Mouse (Mus musculus) heart, postnatal 25 days (tissue): ENCODE data around the gene Wwc2. TPM values are rescaled to one million over a fixed set of nuclear protein-coding genes. Genes with fewer than 3 reads are reported as not detected.

Experiments used
- DNase-seq: peaks from one replicate; pipeline ENCODE4 v3.0.0; 2022; ENCODE audit warnings: low spot score
- intact Hi-C: fragments of 180-260 bp; cut with DNase I; formaldehyde crosslinking; loops from one replicate; pipeline ENCODE4 v1.15.1; 2025
- total RNA-seq, 2 experiments: library from RNA; stranded (reverse); gene quantifications; 2 replicates each; pipeline ENCODE4 v1.2.3; 2021

Wwc2 gene
- total RNA-seq, 2 experiments from 2014 or later, result 25.0 to 28.2 TPM

- intact Hi-C loops, result no loop called here
- DNase-seq, result no peak
Observed at GRCm38 (mm10) chr8:47948836-47949235, 41.9 kb downstream of the Wwc2 start.

- DNase-seq, result no peak
- intact Hi-C loops, result no loop called here
Observed at GRCm38 (mm10) chr8:47947672-47948618, 42.8 kb downstream of the Wwc2 start.

- DNase-seq, result no peak
- intact Hi-C loops, result no loop called here
Observed at GRCm38 (mm10) chr8:47943049-47943448, 47.7 kb downstream of the Wwc2 start.

GRCm38 (mm10) chr8:47941028-47941427 lies 49.7 kb downstream of the Wwc2 start:
- DNase-seq, result no peak

GRCm38 (mm10) chr8:47939933-47940870 lies 50.5 kb downstream of the Wwc2 start:
- intact Hi-C loops, result no loop called here
- no peak for DNase-seq

More at GRCm38 (mm10) chr8:47941028-47941427, 49.7 kb downstream of the Wwc2 start:
- intact Hi-C loops, result no loop called here

- intact Hi-C loops, result no loop called here
- no peak for DNase-seq
Observed at GRCm38 (mm10) chr8:47939217-47939616, 51.5 kb downstream of the Wwc2 start.

GRCm38 (mm10) chr8:47936386-47936785 lies 54.3 kb downstream of the Wwc2 start:
- no peak for DNase-seq
- intact Hi-C loops, result no loop called here

GRCm38 (mm10) chr8:47935461-47935860 lies 55.3 kb downstream of the Wwc2 start:
- DNase-seq, result no peak
- intact Hi-C loops, result no loop called here

- no peak for DNase-seq
- intact Hi-C loops, result loop anchor here (5.0 kb wide), 1 partner anchor 84 kb away; no protein-coding TSS in a partner anchor
Observed at GRCm38 (mm10) chr8:47933087-47933486, 57.6 kb downstream of the Wwc2 start.

- intact Hi-C loops, result loop anchor here (5.0 kb wide), 1 partner anchor 85 kb away; no protein-coding TSS in a partner anchor
- no peak for DNase-seq
Observed at GRCm38 (mm10) chr8:47932028-47932790, 58.5 kb downstream of the Wwc2 start.

GRCm38 (mm10) chr8:47931371-47931770 lies 59.4 kb downstream of the Wwc2 start:
- intact Hi-C loops, result loop anchor here (5.0 kb wide), 1 partner anchor 86 kb away; no protein-coding TSS in a partner anchor

GRCm38 (mm10) chr8:47929615-47930014 lies 61.1 kb downstream of the Wwc2 start:
- no peak for DNase-seq
- intact Hi-C loops, result loop anchor here (5.0 kb wide), 1 partner anchor 88 kb away; no protein-coding TSS in a partner anchor

More at GRCm38 (mm10) chr8:47931371-47931770, 59.4 kb downstream of the Wwc2 start:
- no peak for DNase-seq

GRCm38 (mm10) chr8:47928604-47929185 lies 62.0 kb downstream of the Wwc2 start:
- DNase-seq, result no peak
- intact Hi-C loops, result no loop called here

GRCm38 (mm10) chr8:47924921-47925320 lies 65.8 kb downstream of the Wwc2 start:
- intact Hi-C loops, result no loop called here
- no peak for DNase-seq

GRCm38 (mm10) chr8:47922816-47923215 lies 67.9 kb downstream of the Wwc2 start:
- intact Hi-C loops, result no loop called here
- DNase-seq, result no peak

- intact Hi-C loops, result no loop called here
- no peak for DNase-seq
Observed at GRCm38 (mm10) chr8:47922011-47922410, 68.7 kb downstream of the Wwc2 start.

GRCm38 (mm10) chr8:47920575-47921144 lies 70.1 kb downstream of the Wwc2 start:
- intact Hi-C loops, result no loop called here

More at GRCm38 (mm10) chr8:47920575-47921144, 70.1 kb downstream of the Wwc2 start:
- DNase-seq, result no peak
